Mouse (Mus musculus): ENCODE data around the gene Awat1. TPM values are rescaled to one million over a fixed set of nuclear protein-coding genes. Genes with fewer than 3 reads are reported as not detected.

The Awat1 gene
- not detected in 2 replicates for polyA plus RNA-seq (2015; fragmentation: Nextera tagmentation; extraction: Ambion mirVana)

DNA sequence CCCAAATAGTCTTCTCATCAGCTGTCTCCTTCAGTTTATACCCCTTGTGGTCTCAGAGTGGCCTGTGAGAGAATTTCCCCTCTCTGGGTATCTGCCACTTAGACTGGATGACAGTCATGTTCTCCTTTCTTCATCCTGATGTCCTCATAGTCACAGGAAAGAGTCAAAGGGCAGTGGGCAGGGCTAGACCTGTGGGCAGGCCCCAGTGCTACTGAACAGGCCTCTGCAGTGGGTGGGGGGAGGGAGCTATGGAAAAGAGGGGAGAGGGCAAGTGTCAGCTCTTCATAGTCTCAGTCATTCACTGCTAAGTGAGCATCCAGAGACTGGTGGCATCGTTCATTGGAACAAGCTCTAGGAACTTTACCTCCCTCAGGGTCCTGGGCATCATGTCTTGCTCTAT is at the start of gene Awat1:
TSS of gene Awat1 (plus strand) at position 301 of the 400 bp plus-strand sequence.
- Histone ChIP-seq H3K36me3 (no peaks in the 10 kb centered on the region), H3K4me2 (replicated peaks) (no peak within 1 kb of the TSS), H3K9ac (no peak within 1 kb of the TSS), H3K4me3 (no peak within 1 kb of the TSS), H3K9me3 (no peaks in the 10 kb centered on the region), H3K4me1 (no peaks in the 10 kb centered on the region), H3K27ac (no peak within 1 kb of the TSS), H3K27me3 (peaks cover 13% of the 10 kb centered on the region; the same call in 1 of the 2 replicates)
- no peak for ATAC-seq (ENCODE audit: low FRiP score, low read depth)
- 86% methylated on average over 1 of the region's 1 CpGs for WGBS

DNA sequence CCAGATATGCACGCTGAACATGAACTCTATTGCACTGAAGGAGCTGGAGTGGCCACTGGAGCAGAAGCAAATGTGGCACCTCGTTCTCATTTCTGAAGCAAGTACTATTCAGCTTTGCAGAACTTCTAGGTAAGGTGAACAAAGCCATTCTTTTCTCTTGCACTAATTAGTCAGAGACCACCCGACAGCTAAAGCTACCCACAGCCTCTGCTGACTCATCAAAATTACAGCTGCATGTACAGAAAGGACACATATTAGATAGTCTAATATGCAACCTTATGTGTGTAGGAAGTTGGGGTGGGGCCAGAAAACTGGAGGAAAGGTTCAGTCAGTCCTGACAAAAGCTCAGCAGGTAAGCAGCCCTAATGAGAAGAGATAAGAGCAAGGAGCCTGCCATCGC is 47.6 kb upstream of the Awat1 start, which contains the start of gene Dgat2l6:
TSS of gene Dgat2l6 (plus strand) at position 368 of the 400 bp plus-strand sequence.
- Histone ChIP-seq H3K27ac (no peak within 1 kb of the TSS), H3K9me3 (no peaks in the 10 kb centered on the region), H3K9ac (no peak within 1 kb of the TSS), H3K4me1 (no peaks in the 10 kb centered on the region), H3K4me3 (no peak within 1 kb of the TSS), H3K27me3 (peaks cover 23% of the 10 kb centered on the region; the same call in 1 of the 2 replicates), H3K36me3 (no peaks in the 10 kb centered on the region), H3K4me2 (replicated peaks) (no peak within 1 kb of the TSS)
- ATAC-seq (ENCODE audit: low FRiP score, low read depth): no peak
- 83% methylated on average over 4 of the region's 4 CpGs for WGBS

DNA sequence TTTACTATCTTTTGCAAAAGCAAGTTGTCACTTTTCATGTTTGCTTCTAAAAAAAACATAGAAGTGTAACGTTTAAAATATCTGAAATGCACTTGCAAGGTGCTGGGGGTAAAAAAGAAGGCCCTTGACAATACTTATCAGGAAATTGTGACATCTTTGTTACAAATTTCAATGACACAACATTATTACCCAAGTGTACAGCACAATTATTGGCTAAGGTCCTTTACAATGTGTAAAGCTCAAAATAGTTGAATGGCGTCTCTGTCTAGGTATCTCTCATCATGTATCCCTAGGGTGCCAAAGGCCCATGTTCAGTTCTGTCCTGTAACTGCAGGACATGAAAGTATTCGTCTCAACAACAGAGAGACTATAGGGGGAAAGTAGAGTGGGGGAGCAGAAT is 16.0 kb upstream of the Awat1 start:
- no peak for ATAC-seq (ENCODE audit: low FRiP score, low read depth)
- no peaks in the 10 kb centered on the region for H3K36me3 ChIP-seq
- WGBS: 82% methylated on average over 3 of the region's 3 CpGs
- H3K27ac ChIP-seq: no peak overlapping the region
- H3K4me2 ChIP-seq (replicated peaks): no peak overlapping the region
- H3K4me1 ChIP-seq: no peaks in the 10 kb centered on the region
- H3K9me3 ChIP-seq: no peaks in the 10 kb centered on the region
- H3K27me3 ChIP-seq: peaks cover 13% of the 10 kb centered on the region; the same call in 1 of the 2 replicates
- no peak overlapping the region for H3K4me3 ChIP-seq
- H3K9ac ChIP-seq: no peak overlapping the region

DNA sequence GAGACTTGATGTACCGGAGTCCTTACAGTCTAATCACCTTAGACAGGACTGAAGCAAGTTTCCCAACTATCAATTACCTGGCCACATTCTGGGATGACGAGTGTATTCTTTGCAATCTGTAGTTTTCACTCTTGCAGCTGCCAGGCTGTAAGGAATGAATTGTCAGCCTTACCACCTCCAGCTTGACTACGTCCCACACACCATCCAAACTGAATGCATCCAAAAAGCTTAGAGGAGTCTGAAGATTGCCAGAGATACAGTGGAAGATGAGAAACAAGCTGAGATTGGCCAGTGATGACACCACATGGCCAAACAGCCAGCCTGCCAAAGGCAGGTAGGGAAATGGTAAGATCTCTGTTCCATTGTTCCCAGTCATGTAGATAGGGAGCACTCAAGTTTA is 6.4 kb upstream of the Awat1 start:
- WGBS: 78% methylated on average over 3 of the region's 3 CpGs
- Histone ChIP-seq H3K36me3 (no peaks in the 10 kb centered on the region), H3K9ac (no peak overlapping the region), H3K9me3 (no peaks in the 10 kb centered on the region), H3K4me1 (no peaks in the 10 kb centered on the region), H3K27me3 (no peaks in the 10 kb centered on the region), H3K27ac (no peak overlapping the region), H3K4me3 (no peak overlapping the region), H3K4me2 (replicated peaks) (no peak overlapping the region)
- no peak for ATAC-seq (ENCODE audit: low FRiP score, low read depth)

DNA sequence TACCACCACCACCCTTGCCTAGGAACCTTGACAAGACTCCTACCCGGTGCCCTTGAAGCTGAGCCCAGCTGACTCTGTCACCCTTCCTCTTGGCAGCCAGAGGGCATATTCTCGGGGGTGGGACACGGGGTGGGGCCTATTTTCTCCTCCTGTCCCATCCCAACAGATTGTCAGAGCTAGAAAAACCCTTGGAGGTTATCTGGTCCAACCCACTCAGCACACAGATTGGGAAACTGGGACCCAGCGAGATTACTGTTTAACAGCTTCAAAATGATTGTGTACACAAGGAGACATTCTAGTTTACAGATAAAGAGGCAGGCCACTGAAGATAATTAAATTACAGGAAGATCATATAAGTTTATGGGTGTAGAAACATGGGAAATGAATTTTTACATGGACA is 22.7 kb downstream of the Awat1 start, which contains the start of gene P2ry4:
TSS of gene P2ry4 (minus strand) at position 79 of the 400 bp plus-strand sequence.
- no peak for ATAC-seq (ENCODE audit: low FRiP score, low read depth)
- 70% methylated on average over 4 of the region's 4 CpGs for whole genome bisulfite sequencing
- Histone ChIP-seq H3K27me3 (peaks cover 34% of the 10 kb centered on the region), H3K4me3 (no peak within 1 kb of the TSS), H3K4me1 (no peaks in the 10 kb centered on the region), H3K27ac (no peak within 1 kb of the TSS), H3K9me3 (no peaks in the 10 kb centered on the region), H3K36me3 (no peaks in the 10 kb centered on the region), H3K9ac (no peak within 1 kb of the TSS), H3K4me2 (replicated peaks) (no peak within 1 kb of the TSS)

DNA sequence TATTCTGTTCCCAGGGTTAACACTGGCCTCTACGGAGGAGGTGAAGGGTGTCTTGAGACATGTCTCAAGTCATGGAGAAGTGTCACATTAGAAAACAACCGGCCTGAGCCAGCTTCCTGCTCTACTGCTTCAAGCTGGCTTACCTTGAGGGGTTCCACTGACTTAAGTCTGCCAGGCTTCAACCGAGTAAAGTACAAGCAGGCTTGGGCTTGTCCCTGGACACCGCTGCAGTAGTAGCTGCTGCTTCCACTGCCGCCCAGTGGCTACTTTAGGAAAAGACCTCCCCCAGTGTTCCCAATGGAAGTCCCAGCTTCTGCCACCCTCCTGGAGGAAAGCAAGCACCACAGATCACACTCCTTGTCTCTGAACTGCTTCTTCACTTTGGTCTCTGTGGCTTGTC is 25.4 kb downstream of the Awat1 start:
- no peaks in the 10 kb centered on the region for H3K4me1 ChIP-seq
- H3K9ac ChIP-seq: no peak overlapping the region
- WGBS: 23% methylated on average over 5 of the region's 5 CpGs
- no peak for ATAC-seq (ENCODE audit: low FRiP score, low read depth)
- no peak overlapping the region for H3K4me3 ChIP-seq
- no peak overlapping the region for H3K27ac ChIP-seq
- H3K9me3 ChIP-seq: no peaks in the 10 kb centered on the region
- H3K36me3 ChIP-seq: no peaks in the 10 kb centered on the region
- H3K27me3 ChIP-seq: peaks cover 38% of the 10 kb centered on the region
- no peak overlapping the region for H3K4me2 ChIP-seq (replicated peaks)

DNA sequence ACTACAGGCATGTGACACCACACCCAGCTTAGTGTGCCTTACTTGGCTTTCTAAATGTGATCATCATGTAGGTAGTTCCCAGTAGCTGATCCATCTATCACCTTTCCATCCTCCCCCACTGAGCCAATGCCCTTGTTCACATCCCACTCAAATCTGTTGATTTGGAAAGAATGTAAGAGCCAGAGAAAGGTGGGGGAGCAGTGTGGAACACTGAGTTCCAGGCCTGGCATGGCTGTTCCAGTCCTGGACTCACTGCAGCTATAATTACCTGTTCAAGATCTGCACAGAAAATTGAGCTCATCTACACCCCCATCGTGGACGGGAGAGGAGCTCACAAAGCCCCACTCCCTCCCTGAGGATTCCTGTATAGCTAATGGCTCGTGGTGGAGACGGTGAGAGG is 27.7 kb downstream of the Awat1 start:
- H3K4me1 ChIP-seq: no peaks in the 10 kb centered on the region
- H3K4me2 ChIP-seq (replicated peaks): no peak overlapping the region
- WGBS: 60% methylated on average over 4 of the region's 4 CpGs
- H3K36me3 ChIP-seq: no peaks in the 10 kb centered on the region
- ATAC-seq (ENCODE audit: low FRiP score, low read depth): no peak
- H3K27ac ChIP-seq: no peak overlapping the region
- no peaks in the 10 kb centered on the region for H3K9me3 ChIP-seq
- H3K4me3 ChIP-seq: no peak overlapping the region
- H3K9ac ChIP-seq: no peak overlapping the region
- peaks cover 34% of the 10 kb centered on the region for H3K27me3 ChIP-seq

DNA sequence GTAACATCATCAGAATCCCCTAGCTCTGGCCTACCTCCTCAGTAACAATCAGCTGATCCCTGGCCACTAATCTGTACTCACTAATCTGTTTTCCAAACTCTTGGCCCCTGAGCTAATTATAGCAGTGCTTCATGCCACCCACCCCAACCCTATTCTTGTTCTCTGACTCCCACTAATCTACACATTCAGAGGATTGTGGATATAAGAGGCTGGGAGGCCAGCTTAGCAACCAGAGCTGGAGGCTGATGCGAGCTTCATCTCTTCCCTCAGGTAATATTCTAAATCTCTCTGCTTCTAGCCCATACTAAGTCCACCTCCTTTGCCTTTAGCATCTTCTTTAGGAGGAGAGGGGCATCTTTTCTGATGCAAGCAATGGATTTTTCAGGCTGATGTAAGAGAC is 33.3 kb downstream of the Awat1 start, which contains the start of gene Arr3:
TSS of gene Arr3 (plus strand) at position 184 of the 400 bp plus-strand sequence.
- no peak for ATAC-seq (ENCODE audit: low FRiP score, low read depth)
- Histone ChIP-seq H3K9me3 (no peaks in the 10 kb centered on the region), H3K27me3 (peaks cover 22% of the 10 kb centered on the region; the same call in 1 of the 2 replicates), H3K27ac (no peak within 1 kb of the TSS), H3K4me2 (replicated peaks) (no peak within 1 kb of the TSS), H3K4me3 (no peak within 1 kb of the TSS), H3K36me3 (no peaks in the 10 kb centered on the region), H3K9ac (no peak within 1 kb of the TSS), H3K4me1 (no peaks in the 10 kb centered on the region)
- 100% methylated on average over 1 of the region's 1 CpGs for WGBS

DNA sequence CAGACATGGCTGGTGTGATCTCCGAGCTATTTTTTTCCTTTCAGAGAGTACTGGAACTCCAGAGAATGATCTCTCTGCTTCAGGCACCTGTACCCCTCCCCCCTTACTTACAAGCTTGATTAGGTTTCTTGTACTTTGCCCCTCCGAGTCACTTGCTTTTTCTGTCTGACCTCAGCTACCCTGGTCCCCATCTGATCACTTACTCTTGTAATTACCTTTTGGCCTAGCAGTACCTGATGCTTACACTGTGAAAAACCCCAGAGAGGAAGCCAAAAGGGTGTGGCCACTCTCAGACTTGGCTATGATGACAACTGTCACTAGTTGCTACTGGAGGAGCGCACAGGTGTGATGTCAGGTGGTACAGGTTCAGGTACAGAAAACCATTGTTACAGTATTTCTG is 46.4 kb downstream of the Awat1 start:
- no peaks in the 10 kb centered on the region for H3K4me1 ChIP-seq
- H3K9ac ChIP-seq: no peak overlapping the region
- H3K27ac ChIP-seq: no peak overlapping the region
- 60% methylated on average over 3 of the region's 3 CpGs for WGBS
- H3K4me2 ChIP-seq (replicated peaks): no peak overlapping the region
- peaks cover 6% of the 10 kb centered on the region; the same call in 1 of the 2 replicates for H3K36me3 ChIP-seq
- H3K27me3 ChIP-seq: peaks cover 15% of the 10 kb centered on the region; the same call in 1 of the 2 replicates
- ATAC-seq (ENCODE audit: low FRiP score, low read depth): no peak
- no peak overlapping the region for H3K4me3 ChIP-seq
- H3K9me3 ChIP-seq: no peaks in the 10 kb centered on the region

DNA sequence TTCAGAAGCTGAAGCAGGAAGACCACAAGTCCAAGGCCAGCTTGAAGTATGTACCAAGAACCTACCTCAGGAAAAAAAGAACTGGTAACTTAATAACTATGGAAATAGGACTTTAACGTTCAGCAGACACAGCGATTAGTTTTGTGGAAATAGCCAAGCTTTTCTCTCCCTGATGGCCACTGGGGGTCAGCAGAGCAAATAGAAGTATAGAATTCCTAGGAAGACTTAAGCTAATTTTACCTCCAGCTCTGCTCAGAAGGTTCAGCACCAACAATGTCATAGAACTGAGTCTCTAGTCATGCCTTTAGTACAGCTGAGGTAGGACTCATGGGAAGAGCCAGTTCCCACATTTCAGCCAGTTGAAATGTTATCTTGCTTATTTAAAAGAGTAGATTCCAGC is 49.3 kb downstream of the Awat1 start:
- no peaks in the 10 kb centered on the region for H3K9me3 ChIP-seq
- peaks cover 9% of the 10 kb centered on the region; the same call in 1 of the 2 replicates for H3K36me3 ChIP-seq
- H3K4me1 ChIP-seq: no peaks in the 10 kb centered on the region; the same call in 1 of the 2 replicates
- no peak overlapping the region for H3K27ac ChIP-seq
- no peak overlapping the region for H3K4me3 ChIP-seq
- peaks cover 20% of the 10 kb centered on the region for H3K27me3 ChIP-seq
- H3K9ac ChIP-seq: no peak overlapping the region
- ATAC-seq (ENCODE audit: low FRiP score, low read depth): no peak
- 57% methylated on average over 2 of the region's 2 CpGs for WGBS
- no peak overlapping the region for H3K4me2 ChIP-seq (replicated peaks)

DNA sequence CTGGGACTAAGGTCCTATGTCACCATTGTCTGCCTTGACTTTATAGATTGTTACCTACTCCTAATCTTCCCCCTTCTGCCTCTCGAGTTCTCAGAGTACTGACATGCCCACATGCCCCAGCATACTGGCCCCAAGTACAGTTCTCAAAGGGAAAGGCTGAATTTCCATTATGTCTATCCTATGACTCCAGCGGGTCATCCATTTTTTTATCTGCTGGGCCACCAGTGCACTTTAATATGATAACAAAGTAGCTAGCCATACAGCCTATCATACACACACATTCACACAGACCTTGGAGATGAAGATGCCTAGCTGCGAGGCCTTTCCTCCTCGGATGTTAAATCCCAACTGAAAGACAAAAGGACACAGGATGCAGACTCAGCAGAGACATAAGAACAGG is 52.2 kb downstream of the Awat1 start:
- Histone ChIP-seq H3K9ac (no peak overlapping the region), H3K36me3 (peaks cover 9% of the 10 kb centered on the region; the same call in 1 of the 2 replicates), H3K4me1 (no peaks in the 10 kb centered on the region; the same call in 1 of the 2 replicates), H3K9me3 (no peaks in the 10 kb centered on the region), H3K4me2 (replicated peaks) (0 out of 2 replicates have a peak overlapping the region, but pooled peaks have one; percentile 61), H3K27me3 (peaks cover 8% of the 10 kb centered on the region), H3K4me3 (no peak overlapping the region), H3K27ac (no peak overlapping the region)
- no peak for ATAC-seq (ENCODE audit: low FRiP score, low read depth)
- 91% methylated on average over 4 of the region's 4 CpGs for WGBS

DNA sequence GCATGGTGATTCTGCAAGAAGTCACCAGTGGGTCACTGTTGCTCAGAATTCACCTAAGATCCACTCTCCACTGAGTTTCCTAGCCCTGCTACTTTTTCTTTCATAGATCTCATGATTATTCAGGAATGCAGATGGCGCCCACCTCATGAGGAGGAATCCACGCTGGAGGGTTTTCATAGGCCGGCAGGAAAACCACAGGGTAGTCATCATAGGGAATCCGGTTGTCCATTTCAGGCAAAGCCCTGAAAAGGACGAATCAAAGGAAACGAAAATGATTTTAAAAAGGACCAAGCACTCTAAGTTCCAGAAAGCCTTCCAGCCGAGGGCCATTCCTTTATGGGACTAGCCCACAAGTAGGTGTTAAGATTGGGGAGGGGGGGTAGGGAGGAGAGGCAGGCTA is 53.1 kb downstream of the Awat1 start:
- H3K9ac ChIP-seq: peak overlapping the region; percentile 62
- ATAC-seq (ENCODE audit: low FRiP score, low read depth): no peak
- peaks cover 8% of the 10 kb centered on the region for H3K27me3 ChIP-seq
- no peaks in the 10 kb centered on the region; the same call in 1 of the 2 replicates for H3K4me1 ChIP-seq
- H3K9me3 ChIP-seq: no peaks in the 10 kb centered on the region
- WGBS: 25% methylated on average over 7 of the region's 7 CpGs
- H3K4me2 ChIP-seq (replicated peaks): peak overlapping the region; percentile 61
- peaks cover 9% of the 10 kb centered on the region; the same call in 1 of the 2 replicates for H3K36me3 ChIP-seq
- peak overlapping the region; percentile 61 for H3K4me3 ChIP-seq
- H3K27ac ChIP-seq: no peak overlapping the region

DNA sequence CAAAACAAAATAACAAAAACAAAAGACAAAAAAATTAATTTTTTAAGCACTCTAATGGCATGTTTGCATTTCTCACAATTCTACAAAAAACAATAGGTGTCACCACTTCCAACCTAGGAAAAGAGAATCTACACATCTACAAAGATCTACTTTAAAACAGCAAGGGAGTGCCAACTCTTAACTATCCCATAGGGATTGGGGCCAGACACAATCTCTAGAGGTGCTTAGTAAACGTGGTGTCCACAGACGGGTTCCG is 53.4 kb downstream of the Awat1 start, which contains the start of gene Kif4:
TSS of gene Kif4 (plus strand) at position 192 of the 256 bp plus-strand sequence.
- Histone ChIP-seq H3K27ac (peak within 1 kb of the TSS; percentile 74), H3K4me2 (replicated peaks) (peak within 1 kb of the TSS; percentile 77), H3K36me3 (peaks cover 9% of the 10 kb centered on the region; the same call in 1 of the 2 replicates), H3K9me3 (no peaks in the 10 kb centered on the region), H3K27me3 (peaks cover 8% of the 10 kb centered on the region), H3K4me1 (no peaks in the 10 kb centered on the region; the same call in 1 of the 2 replicates), H3K4me3 (peak within 1 kb of the TSS; percentile 61), H3K9ac (peak within 1 kb of the TSS; percentile 69)
- ATAC-seq (ENCODE audit: low FRiP score, low read depth): no peak
- WGBS: 15% methylated on average over 3 of the region's 3 CpGs

All from limb, embryonic 13.5 days (tissue).